Mouse (Mus musculus): Measurements from ENCODE around the gene Eif3k.

Gene Eif3k

DNA sequence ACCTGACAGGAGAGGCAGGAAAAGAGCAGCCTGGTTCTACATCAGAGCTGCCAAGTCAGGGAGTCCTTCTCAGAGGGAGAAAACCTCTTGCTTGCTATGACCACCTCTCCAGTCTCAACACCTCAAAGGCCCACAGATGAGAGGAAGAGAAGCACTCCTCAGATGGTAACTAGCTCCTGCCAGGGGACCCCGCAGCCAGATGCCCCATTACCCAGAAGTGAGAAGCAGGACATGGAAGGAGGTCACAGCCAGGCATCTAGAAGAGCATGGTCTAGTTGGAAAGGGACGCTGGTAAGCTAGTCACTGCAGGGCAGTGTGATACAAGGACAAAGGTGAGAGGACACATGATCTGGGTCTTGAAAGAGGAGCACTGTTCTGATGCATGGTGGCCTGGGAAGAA, 47.8 kb downstream of the Eif3k start:
- no peak for DNase-seq

DNA sequence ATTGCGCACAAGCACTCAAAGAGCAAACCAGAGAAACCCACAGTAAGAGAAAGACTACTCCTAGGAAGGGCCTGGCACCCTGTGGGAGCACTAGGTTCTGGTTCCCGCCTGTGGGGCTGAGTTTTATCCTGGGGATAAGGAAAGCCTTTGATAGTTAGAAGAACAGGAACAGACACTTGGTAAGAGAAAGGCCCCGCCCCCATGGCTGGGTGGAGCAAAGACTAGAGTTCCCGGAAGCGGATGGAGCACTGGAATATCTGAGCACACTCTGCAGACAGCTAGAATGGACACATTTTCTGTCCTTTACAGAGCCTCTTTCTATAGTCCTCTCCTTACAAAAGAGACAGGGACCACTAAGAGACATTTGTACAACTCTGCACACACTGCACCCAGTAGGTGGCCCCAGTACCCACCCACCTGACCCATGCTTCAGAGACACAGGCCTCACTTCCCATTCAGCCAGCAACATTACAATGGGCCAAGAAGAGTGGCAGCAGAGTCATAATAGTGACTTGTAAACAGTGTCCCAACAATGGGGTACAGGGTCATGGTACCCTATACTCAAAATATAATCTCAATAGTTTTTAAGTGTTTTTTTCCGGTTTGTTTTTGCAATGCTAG, 49.1 kb downstream of the Eif3k start:
- DNase-seq: peak; percentile 34

DNA sequence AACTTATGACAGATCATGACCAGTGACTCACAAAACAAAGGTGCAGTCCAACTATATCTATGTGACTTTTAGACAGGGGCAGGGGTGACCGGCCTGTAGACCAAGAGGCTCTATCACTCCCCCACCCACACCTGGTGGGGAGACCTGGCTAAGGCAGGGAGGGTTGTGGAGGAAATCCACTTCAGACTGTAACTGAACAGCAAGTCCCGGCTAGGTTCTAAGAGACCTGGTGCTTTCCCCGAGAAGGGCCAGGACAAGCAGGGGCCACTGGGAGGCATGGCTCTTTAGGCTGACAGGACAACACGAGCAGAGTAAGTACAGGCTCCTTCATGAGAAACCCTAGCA, 50.0 kb downstream of the Eif3k start:
- no peak for DNase-seq

DNA sequence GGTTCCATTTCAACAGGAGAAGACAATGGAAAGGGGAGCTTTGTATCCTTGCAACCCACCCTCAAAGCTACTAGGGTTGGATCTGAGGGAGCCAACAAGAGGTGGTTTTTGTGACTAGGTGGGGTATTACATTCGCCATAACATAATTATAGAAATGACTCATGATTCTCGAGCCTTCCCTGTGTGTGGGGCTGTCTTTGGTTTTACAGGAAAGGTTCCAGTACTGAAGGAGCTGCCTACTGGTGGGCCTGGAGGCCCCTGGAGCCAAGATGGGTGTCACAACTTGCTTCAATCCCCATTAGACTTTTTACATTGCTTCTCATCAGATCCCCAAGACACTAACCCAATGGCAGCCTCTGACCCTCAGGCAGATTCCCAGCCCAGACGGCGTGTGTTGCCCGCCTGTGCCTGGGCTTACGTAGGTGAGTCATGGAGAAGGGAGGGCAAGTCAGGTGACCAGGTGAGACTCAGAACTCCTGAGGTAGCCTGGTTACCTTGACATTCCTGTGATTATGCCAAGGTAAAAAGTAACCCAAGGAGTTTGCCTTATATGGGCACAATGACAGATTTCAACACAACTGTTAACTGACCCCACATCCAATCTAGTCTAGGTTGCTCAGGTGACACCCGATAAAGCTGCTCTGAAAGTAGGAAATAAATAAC, 50.5 kb downstream of the Eif3k start:
- no peak for DNase-seq

DNA sequence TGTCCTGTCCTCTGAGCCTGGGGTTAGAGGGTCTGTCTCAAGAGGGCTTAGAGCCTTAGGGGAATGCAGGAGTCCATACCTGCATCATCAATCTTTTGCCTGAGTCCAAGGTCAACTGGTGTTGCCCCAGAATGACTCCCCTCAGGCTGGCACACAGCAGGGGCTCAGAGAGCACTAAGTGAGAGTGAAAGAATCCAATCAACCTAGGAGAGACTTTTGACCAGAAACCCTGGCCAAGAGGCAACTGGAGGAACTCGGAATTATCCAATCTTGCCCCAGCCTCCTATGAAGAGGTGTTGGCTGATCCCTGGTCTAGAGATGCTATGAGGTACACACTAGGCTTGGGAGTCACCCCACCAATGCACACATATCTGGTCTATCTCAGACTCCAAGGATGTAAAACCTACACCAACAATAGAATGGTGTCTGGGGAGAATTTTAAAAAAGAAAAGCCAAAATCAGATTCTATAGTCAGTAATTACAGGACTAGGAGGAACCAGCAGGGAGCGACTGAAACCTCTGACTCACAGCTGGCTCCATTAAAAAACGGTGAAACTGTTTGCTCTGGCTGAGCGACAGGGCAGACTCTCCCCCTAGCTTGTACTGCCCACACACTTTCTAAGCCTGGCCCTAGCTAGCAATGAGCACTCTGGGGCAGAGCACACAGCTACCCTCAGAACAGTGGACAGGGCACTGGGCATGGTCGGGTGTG, 51.2 kb downstream of the Eif3k start:
- no peak for DNase-seq

DNA sequence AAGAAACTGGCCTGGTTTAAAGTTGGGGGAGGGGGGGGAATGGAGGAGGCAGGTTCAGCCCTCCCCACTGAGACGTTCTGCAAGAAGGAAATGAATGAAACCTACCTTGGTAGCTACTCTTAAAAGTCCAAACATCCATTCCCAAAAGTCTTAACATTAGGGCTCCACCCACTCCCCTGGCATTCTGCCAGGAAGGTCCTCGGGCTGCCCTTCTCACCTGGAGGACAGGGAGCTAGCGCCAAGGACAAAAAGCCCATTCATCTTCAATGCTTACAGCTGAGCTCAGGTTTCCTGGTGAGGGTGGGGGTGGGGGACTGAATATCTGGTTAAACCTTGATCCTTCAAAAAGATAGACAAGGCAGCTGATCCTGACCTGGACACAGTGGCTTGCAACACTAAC, 52.3 kb downstream of the Eif3k start:
- no peak for DNase-seq

DNA sequence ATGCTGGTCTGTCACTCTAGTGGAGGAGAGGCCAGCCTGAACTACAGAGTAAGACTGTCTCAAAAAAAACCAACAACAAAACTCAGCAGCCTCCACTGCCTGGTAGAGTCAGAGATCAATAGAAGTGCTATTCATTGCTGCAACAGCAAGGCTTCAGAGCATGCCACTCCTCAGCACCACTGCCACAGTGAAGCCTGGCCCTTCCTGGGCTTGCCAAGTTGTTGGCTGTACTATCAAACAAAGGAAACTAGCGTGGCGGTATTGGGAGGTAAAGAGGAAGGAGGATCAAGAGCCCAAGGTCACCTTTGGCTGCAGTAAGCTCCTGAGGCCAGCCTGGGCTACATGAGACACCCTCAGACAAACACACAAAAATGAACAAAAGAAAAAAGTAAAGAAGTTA, 55.5 kb downstream of the Eif3k start:
- DNase-seq: no peak

DNA sequence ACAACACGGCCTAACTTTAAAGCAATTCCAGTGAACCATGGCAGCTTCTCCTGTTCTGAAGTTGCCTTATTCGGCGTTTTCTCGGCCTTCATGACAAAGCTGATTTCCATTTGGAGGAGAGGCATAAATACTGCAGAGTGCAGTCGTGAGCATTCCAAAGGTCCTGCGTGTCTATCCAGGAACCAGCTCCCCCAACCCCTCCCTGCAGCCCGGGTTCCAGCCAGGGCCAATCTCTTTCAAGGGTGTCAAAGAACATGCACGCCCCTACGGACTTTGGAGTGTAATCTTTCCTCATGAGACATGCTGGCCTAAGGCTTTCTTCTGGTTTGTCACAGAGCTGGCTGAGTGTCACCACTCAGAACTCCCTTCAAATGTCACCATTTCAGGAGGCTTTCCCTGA, 56.3 kb downstream of the Eif3k start:
- DNase-seq: no peak

DNA sequence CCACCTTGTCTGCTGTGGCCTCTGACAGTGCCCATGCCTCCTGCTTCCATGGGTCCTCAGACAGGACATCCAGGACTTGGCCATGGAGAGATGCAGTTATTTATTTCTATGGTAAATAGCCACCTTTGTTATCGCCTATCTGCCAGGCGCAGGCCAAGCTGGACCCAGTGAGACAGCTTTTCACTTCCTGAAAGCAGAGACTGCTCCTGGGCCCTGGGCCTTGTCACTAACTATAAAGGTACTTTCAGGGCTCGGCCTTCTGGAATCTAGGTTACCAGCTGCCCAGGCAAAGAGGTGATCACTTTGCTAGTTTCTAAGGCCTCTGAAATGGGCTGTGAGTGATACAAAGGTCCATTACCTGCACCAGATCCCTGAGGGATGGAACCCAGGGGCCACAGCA, 56.9 kb downstream of the Eif3k start:
- DNase-seq: no peak

DNA sequence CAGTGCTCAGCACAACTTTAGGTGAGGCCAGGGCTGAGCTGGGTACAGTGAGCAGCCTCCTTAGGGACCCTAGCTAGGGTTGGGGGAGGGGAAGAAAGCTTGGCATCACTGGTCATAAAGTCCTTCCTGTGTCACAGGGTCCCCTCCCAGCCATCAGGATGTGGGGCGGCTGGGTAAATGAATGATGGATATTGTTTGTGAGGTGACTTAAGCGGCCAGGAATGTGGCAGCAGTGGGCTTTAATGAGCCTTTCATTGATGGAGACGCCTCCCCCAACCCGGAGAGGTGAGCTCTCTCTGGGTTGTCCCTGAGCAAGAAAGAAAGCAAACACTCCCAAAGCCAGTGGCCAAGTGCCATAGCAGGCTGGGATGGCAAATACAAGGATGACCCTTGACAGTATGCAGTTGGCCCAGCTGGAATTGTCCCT, 57.8 kb downstream of the Eif3k start:
- no peak for DNase-seq

DNA sequence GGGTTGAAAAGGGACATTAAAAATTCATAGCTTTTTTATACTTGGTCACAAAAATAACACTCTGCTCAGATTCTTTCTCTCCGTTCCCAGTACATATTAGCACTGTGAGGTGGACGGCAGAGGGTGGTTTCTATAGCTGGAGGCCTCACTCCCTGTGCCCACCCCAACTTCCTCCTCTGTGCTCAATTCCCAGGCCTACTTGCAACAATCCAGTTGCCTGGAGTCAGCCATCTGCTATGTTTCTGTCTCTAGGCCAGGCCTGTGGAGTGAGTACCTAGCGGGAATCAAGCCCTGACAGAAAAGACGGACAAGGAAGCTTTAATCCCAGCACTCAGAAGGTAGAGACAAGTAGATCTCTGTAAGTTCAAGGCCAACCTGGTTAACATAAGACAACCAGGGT, 59.1 kb downstream of the Eif3k start:
- DNase-seq: no peak

DNA sequence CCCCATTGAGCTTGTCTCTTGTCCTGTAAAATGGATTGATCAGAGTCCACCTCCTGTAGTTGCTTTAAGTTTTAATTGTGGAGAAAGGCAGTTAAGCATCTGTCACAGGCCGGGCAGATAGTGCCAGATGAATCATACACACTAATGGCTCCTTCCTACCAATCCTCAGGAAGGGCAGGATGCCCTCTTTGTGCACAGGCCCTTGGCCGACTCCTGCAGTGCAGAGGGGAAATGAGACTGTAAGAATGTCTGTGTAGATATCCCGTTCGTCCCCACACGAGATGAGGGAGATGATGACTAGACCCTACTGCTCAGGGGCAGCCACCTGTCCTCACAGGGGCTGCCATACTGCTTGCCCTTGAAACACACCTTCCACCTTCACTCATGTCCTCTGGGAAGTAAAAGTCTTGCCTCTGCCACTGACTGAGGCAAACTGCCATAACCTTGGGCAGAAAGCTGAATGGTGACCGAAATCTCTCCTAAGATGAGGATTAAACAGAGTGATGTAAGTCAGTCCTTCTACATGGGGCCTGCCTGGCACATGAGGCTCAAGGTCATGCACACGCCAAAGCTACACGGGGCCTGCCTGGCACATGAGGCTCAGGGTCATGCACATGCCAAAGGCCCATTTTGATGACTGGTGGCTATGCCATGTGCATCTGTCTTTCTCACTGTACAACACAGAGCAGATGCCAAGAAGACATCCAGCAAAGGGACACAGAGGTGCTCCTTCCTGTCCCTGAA, 59.8 kb downstream of the Eif3k start:
- no peak for DNase-seq
